Mouse (Mus musculus) megakaryocyte, embryonic 14.5 days (primary cell): ENCODE results near the gene Serinc5.

Experiments
- FLI1 ChIP-seq: IDR thresholded peaks from 2 replicates; pipeline ENCODE4 v1.6.1; 2012; ENCODE audit warnings: low read length, inconsistent platforms, mixed read lengths
- GATA1 ChIP-seq: IDR thresholded peaks from 3 replicates; pipeline ENCODE4 v1.6.1; 2012; ENCODE audit warnings: mixed read lengths, low read length, inconsistent platforms, borderline replicate concordance

DNA sequence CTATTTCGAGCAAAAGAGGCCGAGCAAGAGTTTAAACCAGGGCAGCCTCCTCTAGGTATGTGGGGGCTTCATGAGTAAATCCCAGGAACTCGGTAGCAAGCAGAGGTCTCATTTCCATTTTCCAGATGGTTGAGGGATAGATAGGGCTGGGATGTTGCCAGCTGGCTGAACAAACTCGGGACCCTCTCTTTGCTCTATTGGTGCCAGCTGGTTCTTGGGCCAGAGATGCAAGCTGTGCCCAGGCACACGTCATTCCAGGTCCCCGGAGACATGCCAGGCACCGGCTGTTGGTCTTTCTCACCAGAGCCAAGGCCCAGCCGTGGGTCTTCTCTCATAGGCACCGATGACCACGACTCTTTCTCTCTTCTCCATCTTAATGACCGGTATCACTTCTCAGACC lies 122.8 kb downstream of the Serinc5 start:
- no peak for TF ChIP-seq GATA1
- TF ChIP-seq FLI1, result no peak
